7 mouse cellular contexts compared by ENCODE assay signal in genomic region chr6:50566141-50566996, GRCm38 (mm10). TPM values are rescaled to one million over a fixed set of nuclear protein-coding genes. Genes with fewer than 3 reads are reported as not detected.
DNase-seq lines count a peak whose midpoint lies in the region; ATAC-seq lines count a peak whose summit lies in the region.

Gene Cycs, minus strand, starts transcription at chr6:50566538.

- H3K27ac ChIP-seq in embryonic facial prominence, embryonic 12.5 days: peak within 1 kb of the TSS; percentile 77
- H3K27ac ChIP-seq in limb, embryonic 11.5 days (replicated peaks; ENCODE audit: low read depth, low read length): 0 out of 2 replicates have a peak within 1 kb of the TSS, but pooled peaks have one; percentile 1
- H3K27ac ChIP-seq in midbrain, embryonic 14.5 days (replicated peaks; ENCODE audit: low read depth, low read length): peak within 1 kb of the TSS; percentile 89

- 0 out of 2 replicates have a peak, but pooled peaks cover 9% of the 10 kb centered on the region for H3K4me1 ChIP-seq in embryonic facial prominence, embryonic 12.5 days
- H3K4me1 ChIP-seq in limb, embryonic 11.5 days (ENCODE audit: control insufficient read depth, insufficient read depth, low read length): peaks cover 4% of the 10 kb centered on the region; the same call in 1 of the 2 replicates
- peaks cover 8% of the 10 kb centered on the region for H3K4me1 ChIP-seq in midbrain, embryonic 14.5 days (ENCODE audit: control insufficient read depth, insufficient read depth, low read length)

- no peaks in the 10 kb centered on the region for H3K9me3 ChIP-seq in embryonic facial prominence, embryonic 12.5 days
- no peaks in the 10 kb centered on the region for H3K9me3 ChIP-seq in limb, embryonic 11.5 days (ENCODE audit: control insufficient read depth, low read length)
- H3K9me3 ChIP-seq in midbrain, embryonic 14.5 days (ENCODE audit: control insufficient read depth, low read length): no peaks in the 10 kb centered on the region

- H3K27me3 ChIP-seq in embryonic facial prominence, embryonic 12.5 days: no peaks in the 10 kb centered on the region
- H3K27me3 ChIP-seq in limb, embryonic 11.5 days (ENCODE audit: control insufficient read depth, insufficient read depth, low read length): no peaks in the 10 kb centered on the region
- H3K27me3 ChIP-seq in midbrain, embryonic 14.5 days (ENCODE audit: control insufficient read depth, insufficient read depth, low read length): no peaks in the 10 kb centered on the region

- H3K36me3 ChIP-seq in embryonic facial prominence, embryonic 12.5 days: peaks cover 3% of the 10 kb centered on the region; the same call in 1 of the 2 replicates
- H3K36me3 ChIP-seq in limb, embryonic 11.5 days (ENCODE audit: control insufficient read depth, insufficient read depth, low read length): no peaks in the 10 kb centered on the region
- H3K36me3 ChIP-seq in midbrain, embryonic 14.5 days (ENCODE audit: control insufficient read depth, insufficient read depth, low read length): peaks cover 21% of the 10 kb centered on the region

- WGBS in embryonic facial prominence, embryonic 12.5 days: under 1% methylated on average over 78 of the region's 78 CpGs
- WGBS in limb, embryonic 11.5 days: under 1% methylated on average over 78 of the region's 78 CpGs
- under 1% methylated on average over 78 of the region's 78 CpGs for WGBS in midbrain, embryonic 14.5 days

- H3K4me2 ChIP-seq in embryonic facial prominence, embryonic 12.5 days (replicated peaks): peak within 1 kb of the TSS; percentile 80
- peak within 1 kb of the TSS; percentile 78 for H3K4me2 ChIP-seq in limb, embryonic 11.5 days (ENCODE audit: low read depth, severe bottlenecking)
- H3K4me2 ChIP-seq in midbrain, embryonic 14.5 days (ENCODE audit: low read length): peak within 1 kb of the TSS; percentile 83

- peak; percentile 99 for DNase-seq in adrenal gland, postnatal 25 days
- DNase-seq in heart, adult 11 months: peak; percentile 100
- DNase-seq in kidney, adult 18-20 months: peak; percentile 99
- peak; percentile 100 for DNase-seq in limb, embryonic 11.5 days (ENCODE audit: low spot score)
- DNase-seq in midbrain, embryonic 14.5 days: peak; percentile 100
- DNase-seq in spleen, adult 18-20 months: peak; percentile 98 to 99

- ATAC-seq in embryonic facial prominence, embryonic 12.5 days (ENCODE audit: insufficient number of reproducible peaks, insufficient read depth, low FRiP score, low TSS enrichment): peak; percentile 97
- peak; percentile 98 for ATAC-seq in limb, embryonic 11.5 days (ENCODE audit: insufficient number of reproducible peaks, low FRiP score, low TSS enrichment, low read depth)
- peak; percentile 98 for ATAC-seq in midbrain, embryonic 14.5 days (ENCODE audit: low FRiP score, low TSS enrichment)

- peak within 1 kb of the TSS; percentile 83 for H3K4me3 ChIP-seq in embryonic facial prominence, embryonic 12.5 days
- H3K4me3 ChIP-seq in limb, embryonic 11.5 days (ENCODE audit: low read depth, low read length): peak within 1 kb of the TSS; percentile 82
- H3K4me3 ChIP-seq in midbrain, embryonic 14.5 days (replicated peaks; ENCODE audit: low read depth, low read length): peak within 1 kb of the TSS; percentile 55

- H3K9ac ChIP-seq in embryonic facial prominence, embryonic 12.5 days: peak within 1 kb of the TSS; percentile 82
- peak within 1 kb of the TSS; percentile 85 for H3K9ac ChIP-seq in limb, embryonic 11.5 days (ENCODE audit: low read length)
- H3K9ac ChIP-seq in midbrain, embryonic 14.5 days (replicated peaks; ENCODE audit: low read length): peak within 1 kb of the TSS; percentile 90

RNA-seq across cellular contexts. Expression of gene Cycs, which starts in this region (rescaled TPM):
- 38.6 and 46.0 TPM in 2 replicates for total RNA-seq in adrenal gland, postnatal 25 days (2021)
- 65.3 and 71.2 TPM in 2 replicates for polyA plus RNA-seq in embryonic facial prominence, embryonic 12.5 days (2016; fragmentation: Nextera tagmentation; extraction: Ambion mirVana)
- polyA plus RNA-seq in limb, embryonic 11.5 days (2014; fragmentation: Nextera tagmentation; extraction: Ambion mirVana): 70.6 and 73.7 TPM in 2 replicates
- 70.5 and 77.8 TPM in 2 replicates for polyA plus RNA-seq in midbrain, embryonic 14.5 days (2014; fragmentation: Nextera tagmentation; extraction: Ambion mirVana)

Comparison
In these comparisons a context has a peak if more than half of its experiments do, and no peak if none do; other contexts are left out.
1. Peak in every context shown above with its lines: DNase-seq, ATAC-seq, H3K4me3 ChIP-seq and H3K27ac ChIP-seq.
2. H3K27ac ChIP-seq: peak in every context shown above with its lines; median percentile 89 in midbrain, embryonic 14.5 days; 77 in embryonic facial prominence, embryonic 12.5 days; 1 in limb, embryonic 11.5 days.